Mouse (Mus musculus): ENCODE measurements around the gene Whrn.

DNA sequence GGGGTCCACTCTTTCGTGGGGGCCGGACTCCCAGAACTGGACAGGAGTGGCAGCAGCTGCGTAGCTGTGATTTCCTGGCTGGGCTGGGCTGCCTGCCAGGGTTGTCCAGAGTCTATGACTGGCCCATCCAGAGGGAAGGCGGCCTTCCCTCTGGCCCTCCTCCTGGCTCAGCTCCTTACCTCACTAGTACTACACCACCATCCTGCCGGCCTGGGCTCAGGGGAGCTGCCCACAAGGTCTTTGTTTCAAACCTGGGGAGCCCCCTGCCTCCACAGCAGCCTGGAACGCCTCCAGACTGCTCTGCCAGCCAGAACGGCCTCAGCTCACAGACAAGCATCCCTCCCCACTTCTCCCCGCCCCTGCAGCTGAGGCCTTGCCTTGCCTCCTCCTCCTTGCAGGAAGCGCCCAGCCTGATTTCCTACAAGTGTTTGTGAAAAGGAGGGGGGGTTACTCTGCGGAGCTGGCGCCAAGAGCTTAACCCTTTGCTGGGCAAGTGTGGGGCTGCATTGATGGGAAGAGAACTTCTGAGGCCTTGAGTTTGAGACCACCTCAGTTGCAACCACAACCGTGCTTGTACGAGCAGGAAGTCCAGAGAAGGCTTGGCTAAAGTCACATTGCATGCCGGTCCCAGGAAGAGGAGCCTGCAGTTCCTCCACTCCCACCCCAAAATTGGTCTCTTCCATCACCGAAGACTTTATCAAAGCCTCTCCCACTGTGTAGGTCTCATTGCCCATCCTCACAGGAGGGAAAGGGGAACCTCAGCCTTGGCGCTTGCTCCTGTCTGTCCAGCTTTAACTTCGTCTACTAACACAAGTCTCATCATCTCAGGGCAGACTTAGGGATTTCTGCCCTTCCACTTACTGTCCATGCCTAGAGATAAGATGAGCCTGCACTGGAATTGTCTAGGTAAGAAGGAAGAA is 92.5 kb downstream of the Whrn start, which contains the start of gene Akna:
- TF ChIP-seq POLR2A (IDR thresholded peaks at IDR 0.05; ENCODE audit: borderline replicate concordance, extremely low read depth, low read depth, low read length) (peak; percentile 56; the same call in 1 of the 2 replicates), CTCF (IDR thresholded peaks at IDR 0.05; ENCODE audit: insufficient read depth, low read length) (no peak)
